Mouse (Mus musculus) E14TG2a.4 (cell line): ENCODE data around the gene Uevld.

ENCODE experiments used
- CTCF ChIP-seq: conservative IDR thresholded peaks from 2 replicates; pipeline ENCODE4 v1.5.1; 2014; ENCODE audit warnings: low read length
- NANOG ChIP-seq: IDR thresholded peaks from 2 replicates; pipeline ENCODE4 v1.6.1; 2014; ENCODE audit warnings: borderline replicate concordance, low read length, mixed read lengths
- POU5F1 ChIP-seq: IDR thresholded peaks from 2 replicates; pipeline ENCODE4 v1.6.1; 2014; ENCODE audit warnings: low read length, borderline replicate concordance

DNA sequence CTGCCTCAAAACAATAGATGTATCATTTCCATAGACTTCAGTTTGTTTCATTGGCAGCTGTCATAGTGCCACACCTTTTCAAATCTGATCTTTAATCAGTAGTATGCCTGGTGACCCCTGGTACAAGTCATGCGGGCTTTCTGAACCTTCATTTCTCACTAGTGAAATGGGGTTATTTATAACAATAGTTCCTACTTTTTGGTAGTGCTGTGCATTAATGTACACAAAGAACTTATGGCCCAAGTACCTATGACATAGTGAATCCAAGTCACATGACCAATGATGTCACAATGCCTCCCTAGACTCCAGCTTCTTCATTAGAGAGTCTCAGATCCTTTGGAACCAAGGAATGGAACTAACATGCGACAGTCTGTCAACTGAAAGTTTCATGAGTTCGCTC, 25.0 kb upstream of the Uevld start, which contains the start of gene Gm9999:
- TF ChIP-seq CTCF, result no peak
- no peak for TF ChIP-seq POU5F1
- TF ChIP-seq NANOG, result no peak
